Mouse (Mus musculus) regulatory T cell (primary cell): ENCODE results near the gene Tmed6.
"Not testable (repeated sequence)": the region's sequence is repeated elsewhere in the genome, so short reads cannot be mapped to it uniquely, and the experiment has no call there.

Source experiments
- in situ Hi-C: fragments of 300-600 bp; cut with MboI, MseI; formaldehyde crosslinking; loops from one replicate; pipeline ENCODE4 v1.15.1; 2025; ENCODE audit warnings: high pct_unique_total_duplicates

The Tmed6 gene

DNA sequence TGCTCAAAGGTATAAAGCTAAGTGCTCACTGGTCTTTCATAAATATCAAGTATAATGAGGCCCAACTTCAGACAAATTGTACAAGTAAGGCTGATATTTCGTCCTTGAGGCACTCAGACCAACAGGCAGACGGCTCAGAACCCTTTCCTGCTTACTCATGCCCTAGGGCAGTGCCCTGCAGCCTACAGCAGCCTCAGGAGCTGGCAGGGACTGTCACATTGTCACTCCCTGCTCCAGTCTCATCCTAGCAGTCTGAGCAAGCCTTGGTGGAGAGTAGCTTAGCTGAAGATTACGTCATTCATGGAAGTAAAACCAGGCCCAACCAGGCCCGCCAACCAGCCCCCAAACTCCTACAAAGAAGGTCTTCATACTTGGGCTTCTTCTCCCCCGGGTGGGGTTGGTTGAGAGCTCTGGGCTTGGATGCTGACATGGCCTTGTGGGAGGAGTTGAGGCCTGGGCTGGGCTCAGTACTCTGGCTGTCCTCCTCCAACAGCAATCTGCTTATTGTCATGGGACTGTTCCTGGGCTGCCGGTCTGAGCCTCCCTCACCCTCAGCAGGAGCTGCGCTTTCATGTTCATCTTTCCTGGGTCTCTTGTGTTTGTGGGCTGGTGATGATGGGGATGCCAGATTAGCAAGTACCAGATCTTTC is 10.9 kb upstream of the Tmed6 start:
- in situ Hi-C loops: no loop called here

DNA sequence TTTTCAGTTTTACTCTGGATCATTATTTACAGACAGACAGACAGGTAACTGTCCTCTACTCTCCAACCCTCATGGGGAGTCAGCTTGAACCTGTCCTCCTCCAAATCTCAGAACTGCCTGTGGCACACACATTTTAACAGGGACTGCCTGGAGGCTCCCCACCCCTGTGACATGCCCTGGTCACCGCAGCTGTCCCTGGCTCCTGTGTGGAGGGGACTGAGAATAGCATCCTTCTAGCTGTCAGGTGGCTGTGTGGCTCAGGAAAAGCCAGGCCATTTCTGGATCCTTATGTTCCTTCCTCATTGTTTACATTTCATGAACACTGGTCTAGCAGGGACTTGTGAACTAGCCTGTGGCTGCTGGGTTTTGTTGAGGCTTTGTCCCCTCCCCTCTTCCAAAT is 8.7 kb upstream of the Tmed6 start:
- in situ Hi-C loops: no loop called here

DNA sequence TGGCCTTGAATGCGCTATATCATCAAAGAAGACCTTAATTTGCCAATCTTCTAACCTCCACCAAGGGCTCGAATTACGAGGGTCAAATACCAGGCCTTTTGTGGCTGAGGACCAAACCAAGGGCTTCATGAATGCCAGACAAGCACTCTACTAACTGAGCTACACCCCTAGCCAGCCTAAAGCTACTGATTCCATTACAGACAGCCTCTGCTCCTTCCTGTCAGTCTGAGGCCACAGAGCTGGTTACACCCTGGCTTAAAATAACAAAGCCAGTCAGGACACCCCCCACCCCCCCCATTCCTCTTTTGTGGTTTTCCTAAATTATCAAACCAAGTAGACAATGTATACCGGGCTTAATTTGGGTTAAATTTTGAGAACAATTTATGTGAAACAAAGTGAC is 8.3 kb upstream of the Tmed6 start:
- in situ Hi-C loops: no loop called here

DNA sequence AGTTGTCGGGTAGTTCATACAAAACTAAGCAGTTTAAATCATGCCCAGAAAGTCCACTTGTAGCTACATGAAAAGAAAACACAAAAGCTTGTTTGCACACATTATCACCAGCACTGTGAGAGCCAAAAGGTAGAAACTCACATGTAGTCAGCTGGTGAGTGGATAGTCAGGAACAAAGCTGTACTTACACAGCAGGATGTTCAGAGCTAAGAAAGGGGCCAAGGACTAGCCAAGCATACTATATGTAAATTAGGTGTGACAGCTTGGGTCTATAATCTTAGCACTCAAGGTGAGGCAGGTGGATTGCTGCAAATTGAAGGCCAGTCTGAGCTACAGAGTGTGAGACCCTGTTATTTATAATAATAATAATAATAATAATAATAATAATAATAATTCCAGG is 2.8 kb downstream of the Tmed6 start:
- in situ Hi-C loops: no loop called here

DNA sequence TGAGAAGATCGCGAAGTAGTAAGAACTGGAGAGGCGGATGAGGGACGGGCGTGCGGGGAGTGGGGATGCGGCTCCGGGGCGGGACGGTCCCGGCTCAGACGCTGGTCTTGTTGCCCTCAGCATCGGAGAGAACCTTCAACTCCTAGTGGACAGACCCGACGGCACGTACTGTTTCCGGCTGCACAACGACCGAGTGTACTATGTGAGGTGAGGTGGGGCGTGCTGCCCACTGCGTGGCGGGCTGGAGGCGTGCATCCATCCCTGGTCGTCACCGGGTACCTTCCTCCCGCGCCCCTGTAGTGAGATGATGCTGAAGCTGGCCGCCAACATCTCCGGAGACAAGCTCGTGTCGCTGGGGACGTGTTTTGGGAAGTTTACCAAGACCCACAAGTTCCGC is 8.5 kb downstream of the Tmed6 start:
- in situ Hi-C loops: no loop called here

DNA sequence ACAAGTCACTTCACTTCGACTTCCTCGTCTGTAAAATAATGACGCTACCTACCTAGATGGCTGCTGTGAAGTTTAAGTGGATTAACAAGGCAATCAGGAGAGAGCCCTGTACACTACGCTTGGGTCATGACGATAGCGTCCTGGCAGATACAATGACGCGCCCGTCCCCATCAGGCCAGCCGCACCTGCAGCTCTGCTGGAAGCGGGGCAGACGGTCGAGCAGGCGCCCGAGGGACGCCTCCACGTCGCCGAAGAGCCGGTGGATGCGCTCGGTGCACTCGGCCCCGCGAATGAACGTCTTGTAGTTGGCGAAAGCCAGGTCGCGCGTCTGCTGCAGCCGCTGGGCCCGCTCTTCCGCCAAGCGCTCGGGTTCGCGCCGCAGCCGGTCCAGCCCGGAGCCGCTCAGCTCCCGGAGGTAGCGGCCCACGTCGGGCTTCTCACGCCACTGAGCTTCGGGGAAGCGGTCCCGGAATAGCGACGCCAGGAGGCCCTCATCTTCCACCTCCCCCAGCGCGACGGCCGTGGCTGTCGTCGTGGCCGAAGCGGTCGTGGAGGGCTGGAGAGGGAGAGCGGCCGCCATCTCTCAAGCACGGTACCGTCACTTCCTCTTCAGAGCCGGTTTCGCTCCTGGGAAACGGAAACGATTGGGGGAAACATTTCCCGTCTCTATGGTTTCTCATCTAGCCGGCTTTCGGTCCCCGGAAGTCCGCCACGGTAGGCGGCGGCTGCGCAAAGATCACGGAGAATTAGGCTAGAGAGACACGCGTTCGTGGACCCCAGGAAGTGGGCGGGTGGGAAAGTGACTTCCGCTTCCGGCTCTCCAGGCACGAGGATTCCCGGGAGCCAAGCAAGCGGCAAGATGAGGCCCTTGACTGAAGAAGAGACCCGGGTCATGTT is 9.1 kb downstream of the Tmed6 start, which contains the start of the genes Cog8 and Nip7:
Gene Cog8, minus strand, starts transcription at position 614 of the 897 bp plus-strand sequence.
Gene Nip7, plus strand, starts transcription at position 802 of the 897 bp plus-strand sequence.
- in situ Hi-C loops: no loop called here

DNA sequence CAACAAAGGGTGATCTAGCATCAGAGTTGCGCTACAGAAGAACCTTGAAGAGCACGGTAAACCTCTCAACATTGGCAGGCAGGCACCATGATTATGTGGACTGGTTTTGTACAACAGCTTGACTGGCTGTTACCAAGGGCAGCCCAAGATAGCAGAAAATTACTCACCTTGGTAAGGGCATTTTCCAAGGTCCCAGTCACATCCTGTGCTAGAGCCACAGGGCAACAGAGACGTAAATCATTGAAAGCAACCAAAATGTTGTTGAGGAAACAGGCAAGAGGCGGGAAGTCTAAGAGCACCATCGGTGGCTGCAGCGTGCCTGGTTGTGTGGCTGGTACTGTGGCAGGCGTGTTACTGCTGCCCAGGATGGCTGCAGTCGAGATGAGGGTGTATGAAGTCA is 13.4 kb downstream of the Tmed6 start:
- in situ Hi-C loops: loop anchor here (5.0 kb wide), 1 partner anchor 45 kb away; the partner anchor contains the start of gene Terf2

DNA sequence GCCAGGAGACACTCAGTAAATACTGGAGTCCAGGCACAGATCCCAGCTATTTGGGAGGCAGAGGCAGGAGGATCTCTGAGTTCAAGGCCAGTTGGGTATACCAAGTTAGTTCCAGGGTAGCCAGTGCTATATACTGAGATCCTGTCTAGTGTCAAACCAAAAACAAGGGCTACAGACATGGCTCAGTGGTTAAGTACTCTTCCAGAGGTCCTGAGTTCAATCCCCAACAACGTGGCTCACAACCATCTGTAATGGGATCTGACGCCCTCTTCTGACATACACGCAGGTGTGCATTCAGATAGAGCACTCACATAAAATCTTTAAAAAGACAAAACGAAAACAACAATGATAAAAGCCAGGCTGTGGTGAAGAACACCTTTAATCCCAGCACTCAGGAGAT is 16.0 kb downstream of the Tmed6 start:
- in situ Hi-C loops: loop anchor here (10.0 kb wide), 1 partner anchor 815 kb away; no protein-coding TSS in a partner anchor

DNA sequence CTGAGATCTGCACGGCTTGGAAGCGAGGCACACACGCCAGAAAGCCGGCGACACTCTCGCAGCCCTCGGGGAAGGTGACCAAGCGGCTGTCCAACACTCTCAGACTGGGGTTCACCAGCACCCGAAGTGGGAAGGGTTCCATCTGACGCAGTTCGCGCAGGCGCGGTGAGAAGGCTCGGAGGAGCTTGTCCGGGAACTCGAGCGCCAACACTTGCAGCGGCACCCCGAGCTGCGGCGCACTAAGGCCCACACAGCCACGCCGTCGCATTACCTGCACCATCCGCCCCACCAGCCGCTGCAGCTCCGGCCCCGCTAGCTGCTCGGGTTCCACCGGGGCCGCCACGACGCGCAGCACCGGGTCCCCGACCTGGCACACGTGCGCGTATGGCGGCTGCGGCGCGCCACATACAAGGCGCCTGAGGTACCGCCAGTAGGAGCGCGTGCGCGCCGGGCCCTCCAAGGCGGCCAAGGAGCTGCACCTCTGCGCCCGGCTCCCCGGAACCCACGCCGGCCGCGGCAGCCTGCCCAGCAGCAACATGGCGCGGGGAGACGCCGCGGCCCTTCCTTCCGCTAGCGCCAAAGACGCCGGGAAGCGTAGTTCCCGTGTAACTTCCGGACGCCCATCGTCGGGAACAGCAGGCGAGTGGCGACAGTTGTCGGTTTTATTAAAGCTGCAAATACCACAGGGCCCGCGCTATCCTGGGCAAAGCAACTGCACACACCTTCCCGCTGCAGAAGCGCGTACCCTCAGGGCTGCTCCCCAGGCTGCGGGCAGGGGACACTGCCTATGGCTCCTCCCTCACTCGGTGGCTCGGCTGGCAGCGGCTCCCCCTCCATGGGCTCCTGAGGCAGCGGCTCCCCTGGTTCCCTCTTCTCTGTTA is 17.1 kb downstream of the Tmed6 start, which contains the start of gene Pdf:
Gene Pdf, minus strand, starts transcription at position 554 of the 881 bp plus-strand sequence.
- in situ Hi-C loops: loop anchor here (10.0 kb wide), 1 partner anchor 814 kb away; no protein-coding TSS in a partner anchor

DNA sequence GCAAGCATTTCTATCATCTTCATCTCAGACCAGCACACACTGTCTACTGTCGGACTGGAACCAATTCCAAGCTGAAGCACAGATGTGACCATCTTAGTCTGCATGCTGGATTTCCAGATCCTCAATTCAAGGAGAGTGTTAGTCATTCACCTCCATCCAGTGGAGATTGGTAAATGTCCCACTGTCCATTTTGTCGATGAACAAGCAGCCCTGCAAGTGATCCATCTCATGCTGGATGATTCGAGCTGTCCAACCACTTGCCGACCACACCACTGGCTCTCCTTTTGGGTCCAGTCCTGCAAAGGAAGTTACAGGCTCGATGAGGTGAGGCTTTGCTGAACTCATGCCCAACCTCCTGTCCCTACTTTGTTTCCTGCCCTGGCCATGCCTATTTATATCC is 18.5 kb downstream of the Tmed6 start:
- in situ Hi-C loops: loop anchor here (10.0 kb wide), 1 partner anchor 812 kb away; no protein-coding TSS in a partner anchor

DNA sequence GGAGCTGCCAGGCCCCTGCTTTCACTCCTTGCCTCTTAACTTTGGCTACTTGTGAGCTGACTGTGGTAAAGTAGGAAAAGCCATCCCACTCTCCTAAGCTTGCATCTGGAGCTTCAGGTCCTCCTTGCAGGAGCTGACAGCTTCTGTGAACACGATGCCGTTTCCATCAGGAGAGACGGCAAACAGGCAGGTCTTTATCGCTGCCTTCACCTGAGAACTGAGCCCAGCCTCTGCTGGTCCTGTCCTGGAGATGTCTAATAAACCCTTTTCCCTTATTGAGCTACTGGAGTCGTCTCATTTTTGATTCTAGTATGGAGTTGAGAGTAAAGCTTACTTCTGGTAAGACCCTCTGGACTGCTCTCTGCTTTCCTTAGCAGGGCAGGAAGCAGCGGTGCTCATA is 20.0 kb downstream of the Tmed6 start:
- in situ Hi-C loops: loop anchor here (10.0 kb wide), 1 partner anchor 811 kb away; no protein-coding TSS in a partner anchor

DNA sequence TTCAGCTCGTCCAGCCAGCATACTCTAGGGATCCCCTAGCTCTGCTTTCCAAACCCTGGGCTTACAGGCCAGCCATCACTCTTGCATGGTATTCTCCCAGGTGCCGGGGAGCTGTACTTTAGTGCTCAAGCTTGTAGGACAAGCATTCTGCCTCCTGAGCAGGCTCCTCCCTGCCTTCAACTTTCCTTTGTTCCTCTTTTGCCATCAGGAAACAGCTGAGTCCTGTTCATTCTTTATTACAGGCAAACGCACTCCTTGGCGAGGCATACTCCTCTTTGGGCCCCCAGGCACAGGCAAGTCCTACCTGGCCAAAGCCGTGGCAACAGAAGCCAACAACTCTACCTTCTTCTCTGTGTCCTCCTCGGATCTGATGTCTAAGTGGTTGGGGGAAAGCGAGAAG is 24.8 kb downstream of the Tmed6 start:
- in situ Hi-C loops: loop anchor here (10.0 kb wide), 1 partner anchor 806 kb away; no protein-coding TSS in a partner anchor

DNA sequence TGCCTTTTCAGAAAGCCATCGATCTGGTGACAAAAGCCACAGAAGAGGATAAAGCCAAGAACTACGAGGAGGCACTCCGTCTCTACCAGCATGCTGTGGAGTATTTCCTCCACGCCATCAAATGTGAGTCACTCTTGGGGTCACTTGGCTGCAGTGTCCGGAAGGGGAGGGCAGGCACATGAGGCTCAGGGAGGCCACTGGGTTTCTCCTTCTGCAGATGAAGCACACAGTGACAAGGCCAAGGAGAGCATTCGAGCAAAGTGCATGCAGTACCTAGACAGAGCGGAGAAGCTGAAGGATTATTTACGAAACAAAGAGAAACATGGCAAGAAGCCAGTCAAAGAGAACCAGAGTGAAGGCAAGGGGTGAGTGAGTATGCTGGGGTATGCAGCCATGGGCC is 28.8 kb downstream of the Tmed6 start:
- in situ Hi-C loops: no loop called here

DNA sequence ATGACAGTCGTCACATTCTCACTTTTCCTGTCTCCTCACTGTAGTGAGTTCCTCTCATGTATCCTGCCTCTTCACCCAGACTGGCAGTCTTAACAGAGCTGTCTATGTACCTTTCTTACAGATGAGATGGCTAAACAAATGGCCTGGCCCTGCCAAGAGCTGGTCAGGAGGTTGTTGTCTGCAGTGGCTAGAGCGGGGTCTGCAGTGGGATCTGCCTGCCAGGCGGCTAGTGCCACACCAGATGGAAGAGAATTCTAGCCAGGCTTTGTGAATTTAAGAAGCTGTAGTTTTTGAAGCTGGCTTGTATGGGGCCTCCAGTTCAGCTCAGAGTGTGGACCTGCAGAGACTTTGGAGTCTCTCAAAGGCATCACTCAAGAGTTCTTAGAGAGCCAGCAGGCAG is 29.8 kb downstream of the Tmed6 start:
- in situ Hi-C loops: no loop called here

DNA sequence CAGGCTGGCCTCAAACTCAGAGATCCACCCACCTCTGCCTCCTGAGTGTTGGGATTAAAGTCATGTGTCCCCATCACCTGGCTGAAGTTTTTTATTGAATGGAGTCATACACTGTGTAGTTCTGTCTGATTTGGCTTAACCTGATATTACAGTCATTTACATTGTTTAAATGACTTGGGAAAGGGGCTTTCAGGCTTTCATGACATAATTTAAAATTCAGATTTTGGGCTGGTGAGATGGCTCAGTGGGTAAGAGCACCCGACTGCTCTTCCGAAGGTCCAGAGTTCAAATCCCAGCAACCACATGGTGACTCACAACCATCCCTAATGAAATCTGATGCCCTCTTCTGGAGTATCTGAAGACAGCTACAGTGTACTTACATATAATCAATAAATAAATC is 31.8 kb downstream of the Tmed6 start:
- in situ Hi-C loops: not testable (repeated sequence)

DNA sequence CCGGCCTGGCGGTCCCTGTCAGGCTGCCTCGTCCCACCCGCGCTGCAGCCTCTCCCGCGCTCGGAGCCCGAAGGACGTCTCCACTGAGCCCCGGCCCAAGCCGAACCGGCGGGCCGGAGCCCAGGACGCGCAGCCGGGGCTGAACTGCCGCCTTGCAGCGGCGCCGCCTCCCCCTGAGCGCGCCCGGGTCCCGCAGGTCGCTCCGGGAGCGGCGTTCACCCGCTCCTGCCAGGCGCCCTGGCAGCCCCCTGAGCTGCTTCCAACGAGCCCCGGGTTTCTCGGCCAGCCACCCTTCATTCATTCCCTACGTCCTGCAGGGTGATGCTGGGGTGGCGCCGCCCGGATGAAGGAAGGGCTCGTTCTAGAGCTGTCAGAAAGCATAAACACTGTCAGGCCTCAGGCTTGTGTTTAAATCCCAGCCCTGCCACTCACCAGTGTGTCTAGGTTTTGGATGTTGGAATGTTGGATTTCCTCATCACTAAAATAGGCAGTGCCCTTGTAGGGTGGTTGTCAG is 33.8 kb downstream of the Tmed6 start:
- in situ Hi-C loops: no loop called here

DNA sequence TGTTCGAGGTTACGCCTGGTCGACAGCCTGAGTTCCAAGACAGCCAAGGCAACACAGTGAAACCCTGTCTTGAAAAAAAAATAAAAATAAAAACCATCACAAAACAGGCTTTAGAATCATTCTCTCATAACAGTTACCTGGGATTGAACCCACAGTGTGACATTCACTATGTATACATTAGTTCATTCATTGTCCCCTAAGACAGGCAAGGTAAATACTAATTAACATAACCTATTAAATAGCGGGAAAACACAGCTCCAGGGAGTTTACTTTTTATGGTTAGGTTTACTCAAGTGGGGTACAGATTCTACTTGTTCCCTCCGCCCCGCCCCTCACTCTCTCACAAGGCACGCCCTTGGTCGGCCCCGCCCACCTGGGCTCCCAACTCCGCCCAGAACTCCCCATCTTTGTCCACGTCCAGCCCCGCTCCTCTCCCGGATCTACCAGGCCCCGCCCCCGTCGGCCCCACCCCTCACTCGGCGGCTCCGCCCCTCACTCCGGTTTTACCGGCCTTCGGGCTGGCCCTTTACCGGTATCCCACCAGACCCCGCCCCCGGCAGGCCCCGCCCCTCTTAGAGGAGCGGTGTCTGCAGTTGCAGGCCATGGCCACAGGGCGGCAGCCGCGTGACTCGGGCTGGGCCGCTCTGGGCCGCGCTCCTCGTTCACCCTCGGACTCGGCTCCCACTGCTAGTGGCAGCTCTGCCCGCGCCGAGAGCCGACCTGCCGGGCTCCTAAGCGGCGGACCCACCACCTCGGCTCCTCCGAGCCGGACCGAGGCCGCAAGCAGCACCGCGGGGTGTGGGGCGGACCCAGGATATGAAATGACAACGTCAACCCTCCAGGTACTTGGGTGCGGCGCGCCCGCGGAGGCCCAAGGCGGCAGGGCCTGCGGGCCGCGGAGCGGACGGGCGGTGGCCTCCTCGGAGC is 34.5 kb downstream of the Tmed6 start, which contains the start of gene Vps4a:
Gene Vps4a, plus strand, starts transcription at position 573 of the 927 bp plus-strand sequence.
- in situ Hi-C loops: no loop called here

DNA sequence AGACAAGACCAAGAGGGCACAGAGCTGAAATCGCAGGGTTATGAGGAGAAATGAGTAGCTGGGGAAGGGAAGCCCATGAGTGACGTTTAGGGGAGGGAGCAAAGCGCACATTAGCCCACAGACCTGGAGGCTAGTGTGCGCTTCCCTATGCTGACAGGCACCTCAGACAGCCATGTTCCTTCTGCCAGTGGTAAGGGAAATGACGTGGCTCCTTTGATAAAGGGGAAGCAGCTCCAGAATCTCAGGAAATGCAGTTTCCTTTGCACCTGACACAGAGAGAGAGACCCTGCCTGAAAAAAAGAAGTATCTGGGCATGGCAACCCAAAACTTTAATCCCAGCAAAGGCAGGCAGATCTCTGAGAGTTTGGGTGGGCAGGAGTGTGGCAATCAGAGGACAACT is 35.4 kb downstream of the Tmed6 start:
- in situ Hi-C loops: no loop called here

DNA sequence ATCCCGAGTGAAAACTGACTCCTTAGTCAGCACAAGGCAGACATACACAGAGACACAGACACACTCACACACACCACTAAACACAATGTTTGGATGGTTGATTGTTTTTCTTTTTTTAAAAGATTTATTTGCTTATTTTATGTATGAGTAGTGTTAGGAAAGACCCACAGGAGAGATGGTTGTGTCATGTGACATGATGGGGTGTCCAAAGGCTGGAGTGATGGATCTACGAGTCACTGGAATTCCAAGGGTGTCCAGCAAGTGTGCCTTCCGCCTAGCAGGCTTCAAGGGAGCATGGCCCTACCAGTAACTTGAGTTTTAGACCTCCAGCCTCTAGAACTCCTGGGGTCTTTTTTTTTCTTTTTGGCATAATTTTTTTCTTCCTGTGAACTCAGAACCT is 36.1 kb downstream of the Tmed6 start:
- in situ Hi-C loops: no loop called here

DNA sequence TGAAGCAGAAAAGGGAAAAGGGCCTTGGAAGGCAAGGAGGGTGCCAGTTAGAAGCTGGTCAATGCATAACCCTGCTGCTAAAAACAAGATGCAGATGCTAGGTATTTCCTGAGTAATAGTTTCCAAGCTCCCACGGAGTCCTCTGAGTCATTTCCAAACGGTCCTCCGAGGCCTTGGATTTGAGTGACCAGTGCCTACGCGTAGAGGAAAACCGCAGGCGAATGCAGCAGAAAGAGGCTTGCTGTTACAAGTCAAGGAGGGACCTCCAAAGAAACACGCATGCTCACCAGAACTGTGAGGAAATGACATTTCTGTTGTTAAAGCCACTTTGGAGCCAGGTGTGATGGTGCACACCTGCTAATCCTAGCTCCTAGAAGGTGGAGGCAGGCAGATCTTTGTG is 42.0 kb downstream of the Tmed6 start:
- in situ Hi-C loops: loop anchor here (25.0 kb wide), 1 partner anchor 311 kb away; no protein-coding TSS in a partner anchor
